Mouse (Mus musculus): ENCODE measurements around the gene Vps4b. TPM values are rescaled to one million over a fixed set of nuclear protein-coding genes. Genes with fewer than 3 reads are reported as not detected.
A peak's percentile ranks its signal among the peaks of the same experiment; 100 is the strongest.

Vps4b gene
- polyA plus RNA-seq, 1 experiment from 2014 or later = 63.7 TPM

DNA sequence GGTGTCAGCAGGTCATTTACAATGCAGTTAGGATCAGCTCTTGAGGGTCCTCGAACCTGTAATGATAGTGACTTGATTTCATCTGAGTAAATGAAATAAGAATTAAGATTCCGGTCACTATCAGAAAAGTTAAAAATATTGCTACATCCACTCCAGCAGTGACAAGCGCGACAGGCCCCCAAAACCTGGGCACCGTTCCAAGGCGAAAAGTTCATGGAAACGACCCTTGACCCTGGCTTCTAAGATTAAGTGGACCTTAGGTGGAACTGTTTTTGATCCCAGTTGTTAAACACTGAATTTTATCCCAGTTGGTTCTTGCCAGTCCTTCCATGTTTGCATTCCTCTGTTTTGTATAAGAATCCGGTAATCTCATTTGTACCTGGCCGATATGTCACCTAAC, 22.4 kb downstream of the Vps4b start:
- no peak overlapping the region for H3K27ac ChIP-seq
- H3K4me3 ChIP-seq (replicated peaks) = no peak overlapping the region
- no peak overlapping the region for H3K4me2 ChIP-seq
- no peak for ATAC-seq (ENCODE audit: insufficient read depth, low FRiP score, low read depth)
- H3K9me3 ChIP-seq = no peaks in the 10 kb centered on the region
- peaks cover 25% of the 10 kb centered on the region for H3K36me3 ChIP-seq
- H3K27me3 ChIP-seq (replicated peaks) = no peaks in the 10 kb centered on the region
- WGBS = 80% methylated on average over 9 of the region's 9 CpGs
- H3K9ac ChIP-seq = no peak overlapping the region
- H3K4me1 ChIP-seq = no peaks in the 10 kb centered on the region

DNA sequence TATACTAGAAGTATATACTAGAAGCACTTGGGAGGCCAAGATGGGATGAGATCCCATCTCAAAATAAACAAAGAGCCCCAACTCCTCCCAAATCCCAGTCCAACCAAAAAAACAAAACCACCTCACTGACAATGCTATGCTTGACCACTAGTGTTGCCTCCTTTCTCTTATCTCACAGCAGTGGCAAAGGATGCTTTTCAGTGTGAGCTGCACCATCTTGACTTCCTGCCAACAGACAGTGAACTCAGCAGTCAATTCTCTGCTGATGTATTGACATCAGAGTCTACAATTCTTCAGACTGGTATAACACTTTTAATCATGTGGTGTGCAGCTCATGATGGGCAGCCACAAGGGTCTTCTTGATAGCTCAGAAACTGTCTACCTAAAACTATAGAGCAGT, 27.8 kb downstream of the Vps4b start:
- Histone ChIP-seq H3K4me3 (replicated peaks) (no peak overlapping the region), H3K9ac (no peak overlapping the region), H3K4me1 (no peaks in the 10 kb centered on the region), H3K27me3 (replicated peaks) (no peaks in the 10 kb centered on the region), H3K4me2 (no peak overlapping the region), H3K36me3 (peaks cover 10% of the 10 kb centered on the region; the same call in 1 of the 2 replicates), H3K27ac (no peak overlapping the region), H3K9me3 (no peaks in the 10 kb centered on the region)
- ATAC-seq (ENCODE audit: insufficient read depth, low FRiP score, low read depth) = no peak

DNA sequence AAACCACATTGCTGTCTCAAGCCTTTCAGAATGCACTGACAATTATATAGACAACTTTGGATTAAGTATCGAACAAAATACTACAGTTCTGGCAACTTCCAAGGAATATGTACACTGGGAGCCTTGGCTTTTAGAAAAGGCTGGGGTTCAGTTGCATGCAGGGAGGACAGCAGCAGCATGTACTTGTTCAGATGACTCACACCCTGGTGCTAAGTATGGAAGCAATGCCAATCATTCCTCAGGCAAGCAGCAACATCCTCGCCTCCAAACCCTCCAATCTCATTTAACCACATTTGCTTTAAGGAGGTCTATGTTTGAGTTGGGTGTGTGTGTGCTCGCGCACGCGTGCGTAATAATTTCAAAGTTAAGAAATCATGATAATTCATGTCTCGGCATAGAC, 30.8 kb downstream of the Vps4b start:
- 85% methylated on average over 8 of the region's 8 CpGs for WGBS
- no peaks in the 10 kb centered on the region for H3K9me3 ChIP-seq
- no peak overlapping the region for H3K9ac ChIP-seq
- peaks cover 5% of the 10 kb centered on the region; the same call in 1 of the 2 replicates for H3K36me3 ChIP-seq
- H3K4me2 ChIP-seq = no peak overlapping the region
- no peak overlapping the region for H3K27ac ChIP-seq
- ATAC-seq (ENCODE audit: insufficient read depth, low FRiP score, low read depth) = no peak
- no peaks in the 10 kb centered on the region for H3K4me1 ChIP-seq
- no peaks in the 10 kb centered on the region for H3K27me3 ChIP-seq (replicated peaks)
- no peak overlapping the region for H3K4me3 ChIP-seq (replicated peaks)

DNA sequence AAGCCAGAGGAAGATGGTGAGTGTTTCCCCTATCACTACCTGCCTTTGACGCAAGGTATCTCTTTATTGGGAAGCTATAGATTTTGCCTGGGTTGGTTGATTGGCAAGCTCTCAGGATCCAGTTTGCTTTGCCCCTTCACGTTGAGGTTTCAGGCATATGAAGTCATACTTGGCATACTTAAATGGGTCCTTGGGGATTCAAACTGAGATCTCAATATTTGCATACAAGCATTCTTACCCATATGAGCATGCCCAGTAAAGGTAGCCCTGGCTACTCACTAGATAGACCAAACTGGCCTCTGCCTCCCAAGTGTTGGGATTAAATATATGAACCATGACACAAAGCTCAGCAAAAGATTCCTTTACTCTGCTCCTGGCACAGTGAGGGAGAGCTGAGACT, 31.7 kb downstream of the Vps4b start:
- 86% methylated on average over 2 of the region's 2 CpGs for WGBS
- Histone ChIP-seq H3K4me3 (replicated peaks) (no peak overlapping the region), H3K4me2 (no peak overlapping the region), H3K4me1 (no peaks in the 10 kb centered on the region), H3K9ac (no peak overlapping the region), H3K27me3 (replicated peaks) (no peaks in the 10 kb centered on the region), H3K27ac (no peak overlapping the region), H3K36me3 (peaks cover 5% of the 10 kb centered on the region; the same call in 1 of the 2 replicates), H3K9me3 (no peaks in the 10 kb centered on the region)
- no peak for ATAC-seq (ENCODE audit: insufficient read depth, low FRiP score, low read depth)

DNA sequence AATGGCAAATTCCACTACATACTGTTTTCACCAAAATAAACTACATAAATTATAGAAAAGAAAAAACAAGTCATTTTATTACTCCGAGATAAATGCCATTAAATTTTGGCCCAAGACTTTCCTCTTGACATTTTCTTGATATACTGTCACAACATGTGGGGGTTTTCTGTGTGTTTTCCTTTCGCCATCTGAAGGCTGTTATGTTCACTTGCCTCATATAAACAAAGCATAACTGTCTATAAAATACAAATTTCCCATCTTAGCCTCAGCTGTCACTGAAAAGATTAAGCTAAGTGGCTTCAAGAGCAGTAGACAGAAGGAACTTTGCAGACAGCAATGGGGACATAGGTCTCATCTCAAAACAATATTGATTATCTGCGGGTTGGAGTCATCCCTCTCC, 32.2 kb downstream of the Vps4b start:
- Histone ChIP-seq H3K9me3 (no peaks in the 10 kb centered on the region), H3K4me2 (no peak overlapping the region), H3K27ac (no peak overlapping the region), H3K4me1 (no peaks in the 10 kb centered on the region), H3K9ac (no peak overlapping the region), H3K27me3 (replicated peaks) (no peaks in the 10 kb centered on the region), H3K4me3 (replicated peaks) (no peak overlapping the region), H3K36me3 (peaks cover 5% of the 10 kb centered on the region; the same call in 1 of the 2 replicates)
- 67% methylated on average over 3 of the region's 3 CpGs for WGBS
- no peak for ATAC-seq (ENCODE audit: insufficient read depth, low FRiP score, low read depth)

DNA sequence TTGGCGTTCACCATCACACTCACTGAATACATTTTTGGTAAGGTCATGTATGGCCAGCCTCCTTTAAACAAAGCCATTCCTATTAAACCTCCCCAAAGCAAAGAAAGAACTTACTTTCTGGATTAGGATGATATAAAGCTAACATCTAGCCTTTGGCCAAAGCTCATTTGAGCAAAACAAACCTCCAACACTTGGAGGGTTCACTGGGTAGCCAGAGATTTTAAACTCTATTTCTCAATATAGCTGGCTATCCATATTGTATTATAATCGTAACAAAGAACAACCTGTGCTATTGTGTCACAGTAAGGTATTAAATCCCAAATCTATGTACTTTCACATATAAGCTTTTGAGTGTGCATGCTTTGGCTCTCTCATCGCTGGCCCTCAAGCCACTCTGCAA, 35.8 kb downstream of the Vps4b start:
- Histone ChIP-seq H3K9me3 (no peaks in the 10 kb centered on the region), H3K4me3 (replicated peaks) (no peak overlapping the region), H3K27me3 (replicated peaks) (no peaks in the 10 kb centered on the region), H3K36me3 (no peaks in the 10 kb centered on the region), H3K4me1 (peaks cover 11% of the 10 kb centered on the region), H3K4me2 (no peak overlapping the region; the same call in 1 of the 2 replicates), H3K27ac (no peak overlapping the region), H3K9ac (no peak overlapping the region)
- ATAC-seq (ENCODE audit: insufficient read depth, low FRiP score, low read depth) = no peak
- WGBS = 73% methylated on average over 3 of the region's 3 CpGs

DNA sequence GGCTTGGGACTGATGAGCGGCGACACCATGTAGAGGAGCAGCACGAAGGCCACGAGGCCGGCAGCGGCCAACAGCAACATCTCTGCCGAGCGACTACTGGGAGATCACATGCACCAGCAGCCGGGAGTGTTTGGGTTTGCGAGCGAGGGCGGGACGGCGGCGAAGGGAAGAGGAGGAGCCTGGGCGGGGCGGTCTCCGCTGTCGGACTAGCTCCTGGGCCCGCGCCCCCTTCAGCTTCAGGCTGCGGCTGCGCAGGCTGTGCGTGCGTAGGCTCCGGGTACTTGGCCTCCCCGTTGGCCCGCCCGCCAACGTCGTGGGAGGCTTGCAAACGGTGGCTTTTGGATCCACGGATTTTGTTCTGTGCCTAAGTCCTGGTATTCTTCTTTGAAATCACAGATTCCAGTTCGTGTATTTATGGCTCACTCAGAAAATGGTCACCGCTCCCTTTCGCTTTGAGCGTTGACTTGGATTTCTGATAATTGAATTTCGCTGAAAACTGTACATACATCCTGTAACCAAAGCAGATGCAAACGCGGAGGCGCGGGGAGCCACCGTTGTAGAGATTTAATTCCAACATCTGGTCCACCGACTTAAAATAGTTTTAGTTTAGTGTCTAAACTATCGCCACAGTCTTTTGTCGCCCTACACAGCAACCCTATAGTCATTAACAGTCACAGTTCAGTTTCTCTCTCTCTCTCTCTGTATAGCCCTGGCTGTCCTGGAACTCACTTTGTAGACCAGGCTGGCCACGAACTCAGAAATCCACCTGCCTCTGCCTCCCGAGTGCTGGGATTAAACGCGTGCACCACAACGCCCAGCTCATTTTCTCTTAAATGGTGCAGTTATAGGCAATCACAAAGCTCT, 36.7 kb downstream of the Vps4b start, which contains the start of gene Kdsr:
Kdsr (minus strand) TSS at position 156 of the 864 bp plus-strand sequence.
- peak within 1 kb of the TSS; percentile 59 for H3K9ac ChIP-seq

DNA sequence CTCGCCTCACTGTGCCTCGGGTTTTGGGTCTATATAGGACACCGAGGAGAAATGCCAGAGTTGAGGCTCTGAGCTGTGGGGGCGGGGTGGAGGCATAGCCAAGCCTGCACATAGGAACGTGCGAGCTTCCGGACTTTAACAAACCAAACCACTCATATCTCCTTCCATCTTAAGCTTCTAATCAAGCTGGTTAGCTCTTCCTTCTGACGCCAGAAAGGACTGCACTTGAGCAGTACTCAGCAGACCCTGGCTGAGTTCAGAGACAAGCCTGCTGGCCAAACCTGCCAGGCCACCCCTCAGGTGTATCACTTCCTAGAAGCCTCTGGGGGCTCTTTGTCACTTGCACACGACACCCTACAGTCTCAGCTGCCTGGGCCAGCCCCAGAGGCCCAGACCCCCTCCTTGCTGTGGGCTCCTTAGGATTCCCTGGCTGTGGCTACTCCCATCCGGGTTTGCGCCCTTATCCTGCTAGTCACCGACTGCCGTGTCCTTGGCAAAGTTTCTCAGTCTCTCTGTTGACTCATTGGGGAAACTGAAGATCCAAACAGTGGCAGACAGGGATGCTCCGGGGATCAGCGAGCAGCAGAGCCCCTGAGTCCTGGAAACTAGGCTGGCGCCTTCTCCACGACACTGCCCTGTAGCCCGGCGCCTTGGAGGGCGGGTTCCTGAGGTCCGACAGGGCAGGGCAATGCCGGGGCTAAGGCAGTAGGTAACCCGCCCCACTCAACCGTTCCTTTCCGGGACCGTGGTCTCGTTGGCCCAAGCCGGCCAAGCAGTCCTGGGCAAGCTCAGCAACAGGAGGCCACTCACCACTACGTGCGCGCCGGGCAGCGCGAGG, 37.6 kb downstream of the Vps4b start:
- Histone ChIP-seq H3K36me3 (no peaks in the 10 kb centered on the region), H3K9me3 (no peaks in the 10 kb centered on the region), H3K4me1 (peaks cover 11% of the 10 kb centered on the region), H3K4me2 (peak overlapping the region; percentile 90), H3K27ac (peak overlapping the region; percentile 92), H3K9ac (peak overlapping the region; percentile 59), H3K4me3 (replicated peaks) (peak overlapping the region; percentile 63), H3K27me3 (replicated peaks) (no peaks in the 10 kb centered on the region)
- peak; percentile 73 for ATAC-seq (ENCODE audit: insufficient read depth, low FRiP score, low read depth)
- WGBS = 1% methylated on average over 34 of the region's 34 CpGs

More for the DNA sequence above, 36.7 kb downstream of the Vps4b start, which contains the start of gene Kdsr:
- 2% methylated on average over 50 of the region's 51 CpGs for WGBS
- Histone ChIP-seq H3K27me3 (replicated peaks) (no peaks in the 10 kb centered on the region), H3K4me3 (replicated peaks) (peak within 1 kb of the TSS; percentile 63), H3K36me3 (no peaks in the 10 kb centered on the region), H3K4me1 (peaks cover 11% of the 10 kb centered on the region), H3K4me2 (peak within 1 kb of the TSS; percentile 90), H3K27ac (peak within 1 kb of the TSS; percentile 92), H3K9me3 (no peaks in the 10 kb centered on the region)
- ATAC-seq (ENCODE audit: insufficient read depth, low FRiP score, low read depth) = peak; percentile 99

DNA sequence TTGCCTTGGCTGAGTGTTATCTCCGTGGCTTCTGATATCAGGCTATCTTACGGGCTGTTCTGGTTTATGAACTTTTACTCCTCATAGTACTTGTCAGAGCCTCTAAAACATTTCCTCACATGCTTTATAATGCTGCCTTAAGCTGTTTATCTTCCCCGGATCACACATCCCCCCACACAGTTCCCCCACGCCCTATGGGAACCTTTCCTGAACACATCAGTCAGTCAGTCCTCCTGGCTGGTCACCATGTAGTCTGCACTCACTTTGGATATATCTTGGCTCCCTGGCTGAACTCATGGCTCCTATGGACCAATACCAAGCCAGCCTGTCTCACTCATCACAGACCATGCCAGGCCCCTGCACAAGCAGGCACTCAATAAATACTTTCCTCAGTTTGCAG, 39.9 kb downstream of the Vps4b start:
- Histone ChIP-seq H3K27ac (no peak overlapping the region), H3K4me1 (peaks cover 11% of the 10 kb centered on the region), H3K9ac (no peak overlapping the region), H3K4me3 (replicated peaks) (no peak overlapping the region), H3K27me3 (replicated peaks) (no peaks in the 10 kb centered on the region), H3K9me3 (no peaks in the 10 kb centered on the region), H3K36me3 (no peaks in the 10 kb centered on the region), H3K4me2 (no peak overlapping the region)
- WGBS = 77% methylated on average over 4 of the region's 4 CpGs
- no peak for ATAC-seq (ENCODE audit: insufficient read depth, low FRiP score, low read depth)

DNA sequence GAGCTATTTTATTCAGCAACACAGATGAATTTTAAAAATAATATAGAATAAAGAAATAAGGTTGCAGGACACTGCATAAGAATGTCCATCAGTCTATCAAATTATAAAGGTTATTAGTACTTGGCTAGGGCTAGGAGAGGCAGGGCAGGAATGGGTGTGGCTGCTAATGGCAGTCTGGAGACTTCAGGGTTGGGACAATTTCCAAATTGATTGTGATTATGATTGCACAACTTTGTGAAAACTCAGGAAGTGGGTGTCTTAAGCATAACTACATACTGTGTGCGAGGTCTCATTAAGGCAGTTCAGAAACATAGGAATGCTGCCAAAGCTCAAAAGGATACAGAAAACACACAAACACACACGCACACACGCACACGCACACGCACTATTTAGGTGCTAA, 44.5 kb downstream of the Vps4b start:
- 93% methylated on average over 5 of the region's 5 CpGs for WGBS
- H3K9ac ChIP-seq = no peak overlapping the region
- no peak overlapping the region for H3K4me3 ChIP-seq (replicated peaks)
- H3K27ac ChIP-seq = no peak overlapping the region
- H3K4me1 ChIP-seq = no peaks in the 10 kb centered on the region
- 0 out of 2 replicates have a peak, but pooled peaks cover 2% of the 10 kb centered on the region for H3K36me3 ChIP-seq
- no peaks in the 10 kb centered on the region for H3K9me3 ChIP-seq
- ATAC-seq (ENCODE audit: insufficient read depth, low FRiP score, low read depth) = no peak
- no peak overlapping the region for H3K4me2 ChIP-seq
- H3K27me3 ChIP-seq (replicated peaks) = no peaks in the 10 kb centered on the region

DNA sequence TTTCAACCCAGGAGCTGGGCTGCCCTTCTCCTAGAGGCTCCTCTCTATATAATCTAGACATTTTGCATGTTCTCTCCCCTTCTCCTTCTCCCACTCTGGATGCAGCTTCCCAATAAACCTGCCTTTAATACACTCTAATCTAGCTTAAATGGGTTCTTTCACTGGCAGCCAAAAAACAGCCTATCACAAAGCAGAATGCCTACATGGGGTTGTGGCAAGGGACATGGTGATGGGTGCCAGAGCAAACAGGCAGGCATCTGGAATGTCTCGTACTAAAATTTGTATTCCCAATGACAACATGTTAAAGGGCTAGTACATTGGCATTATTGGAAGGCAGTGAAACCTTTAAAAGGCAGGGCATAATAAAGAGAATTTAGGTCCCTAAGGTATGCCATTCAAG, 45.9 kb downstream of the Vps4b start:
- no peak for ATAC-seq (ENCODE audit: insufficient read depth, low FRiP score, low read depth)
- no peaks in the 10 kb centered on the region for H3K27me3 ChIP-seq (replicated peaks)
- H3K4me2 ChIP-seq = no peak overlapping the region
- H3K9ac ChIP-seq = no peak overlapping the region
- 79% methylated on average over 1 of the region's 1 CpGs for WGBS
- peaks cover 5% of the 10 kb centered on the region; the same call in 1 of the 2 replicates for H3K36me3 ChIP-seq
- H3K27ac ChIP-seq = no peak overlapping the region
- H3K9me3 ChIP-seq = no peaks in the 10 kb centered on the region
- no peaks in the 10 kb centered on the region for H3K4me1 ChIP-seq
- H3K4me3 ChIP-seq (replicated peaks) = no peak overlapping the region
